23 mouse cellular contexts compared by ENCODE assay signal in the genomic region with DNA sequence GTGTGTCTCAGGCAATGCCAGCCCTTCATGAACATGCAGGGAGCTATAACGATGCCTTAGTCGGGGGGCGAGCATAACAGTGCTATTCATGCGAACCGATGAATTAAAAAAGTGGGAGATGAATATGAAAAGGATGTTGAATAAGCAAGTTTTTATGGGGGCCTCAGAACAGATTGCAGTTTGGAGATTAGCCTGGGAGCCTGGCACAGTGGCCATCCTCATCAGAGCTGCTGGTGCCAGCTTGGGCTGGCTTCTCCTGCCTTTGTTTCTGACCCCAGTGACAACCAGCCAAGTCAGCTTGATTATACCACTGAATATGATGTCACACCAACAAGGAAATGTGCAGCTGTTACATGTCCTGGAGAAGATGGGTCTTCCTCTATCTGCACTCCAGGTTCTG. TPM values are rescaled to one million over a fixed set of nuclear protein-coding genes. Genes with fewer than 3 reads are reported as not detected.
DNase-seq lines count a peak whose midpoint lies in the region; ATAC-seq lines count a peak whose summit lies in the region.
"Had no signal": no experiment of that assay in that cellular context is flagged by ENCODE, and none has a peak within 500 bp of the region (broad histone marks: within the 10 kb centered on the region; RNA-seq: fewer than 3 reads in every experiment).

No protein-coding gene starts in this region.

- 0 out of 2 replicates have a peak overlapping the region, but pooled peaks have one; percentile 51 for H3K27ac ChIP-seq in forebrain, embryonic 10.5 days
- no peak overlapping the region for H3K27ac ChIP-seq in forebrain, embryonic 11.5 days (ENCODE audit: low read depth, low read length)
- no peak overlapping the region for H3K27ac ChIP-seq in hindbrain, embryonic 15.5 days (replicated peaks)
- no peak overlapping the region for H3K27ac ChIP-seq in hindbrain, embryonic 14.5 days
- peak overlapping the region; percentile 42; the same call in 1 of the 2 replicates for H3K27ac ChIP-seq in neural tube, embryonic 13.5 days (replicated peaks)
- peak overlapping the region; percentile 7; the same call in 1 of the 2 replicates for H3K27ac ChIP-seq in stomach, embryonic 16.5 days (ENCODE audit: low read length)
- H3K27ac ChIP-seq: embryonic facial prominence, embryonic 12.5 days; forebrain, embryonic 13.5 days; heart, embryonic 15.5 days; layer of hippocampus, adult 2 months; limb, embryonic 12.5 days; midbrain, embryonic 10.5 days had no signal

- H3K9ac ChIP-seq in forebrain, embryonic 11.5 days (ENCODE audit: low read length): no peak overlapping the region
- no peak overlapping the region for H3K9ac ChIP-seq in hindbrain, embryonic 15.5 days
- H3K9ac ChIP-seq in hindbrain, embryonic 14.5 days: no peak overlapping the region
- no peak overlapping the region for H3K9ac ChIP-seq in neural tube, embryonic 13.5 days
- H3K9ac ChIP-seq in stomach, embryonic 16.5 days (ENCODE audit: low read length): no peak overlapping the region
- H3K9ac ChIP-seq: embryonic facial prominence, embryonic 12.5 days; forebrain, embryonic 13.5 days; heart, embryonic 15.5 days; limb, embryonic 12.5 days had no signal

- H3K27me3 ChIP-seq in forebrain, embryonic 10.5 days (ENCODE audit: poor library complexity, severe bottlenecking): no peaks in the 10 kb centered on the region
- H3K27me3 ChIP-seq in forebrain, embryonic 11.5 days (ENCODE audit: control insufficient read depth, insufficient read depth, low read length): no peaks in the 10 kb centered on the region
- no peaks in the 10 kb centered on the region for H3K27me3 ChIP-seq in hindbrain, embryonic 15.5 days
- H3K27me3 ChIP-seq in hindbrain, embryonic 14.5 days (ENCODE audit: control insufficient read depth, insufficient read depth, low read length): no peaks in the 10 kb centered on the region
- no peaks in the 10 kb centered on the region for H3K27me3 ChIP-seq in neural tube, embryonic 13.5 days
- no peaks in the 10 kb centered on the region for H3K27me3 ChIP-seq in stomach, embryonic 16.5 days (ENCODE audit: control insufficient read depth, insufficient read depth, low read length)
- H3K27me3 ChIP-seq: embryonic facial prominence, embryonic 12.5 days; forebrain, embryonic 13.5 days; heart, embryonic 15.5 days; limb, embryonic 12.5 days had no signal

- ATAC-seq in forebrain, embryonic 11.5 days (replicated peaks; ENCODE audit: low FRiP score): no peak
- peak; percentile 61; the same call in 1 of the 2 replicates for ATAC-seq in hindbrain, embryonic 15.5 days (ENCODE audit: low FRiP score, low read depth)
- ATAC-seq in hindbrain, embryonic 14.5 days (ENCODE audit: low FRiP score): no peak
- ATAC-seq in neural tube, embryonic 13.5 days (ENCODE audit: low read depth): no peak
- ATAC-seq in stomach, embryonic 16.5 days (ENCODE audit: insufficient read depth, low FRiP score): no peak
- ATAC-seq: CD4-positive, CD25-positive, alpha-beta regulatory T cell, adult 4 months; forebrain, embryonic 13.5 days; intestine, postnatal 0 days had no signal

- no peaks in the 10 kb centered on the region for H3K9me3 ChIP-seq in forebrain, embryonic 10.5 days
- H3K9me3 ChIP-seq in forebrain, embryonic 11.5 days (ENCODE audit: control insufficient read depth, low read length): no peaks in the 10 kb centered on the region
- no peaks in the 10 kb centered on the region for H3K9me3 ChIP-seq in hindbrain, embryonic 15.5 days
- H3K9me3 ChIP-seq in hindbrain, embryonic 14.5 days (ENCODE audit: control insufficient read depth, low read length): no peaks in the 10 kb centered on the region
- no peaks in the 10 kb centered on the region for H3K9me3 ChIP-seq in neural tube, embryonic 13.5 days
- no peaks in the 10 kb centered on the region for H3K9me3 ChIP-seq in stomach, embryonic 16.5 days (replicated peaks; ENCODE audit: control insufficient read depth, low read length)
- H3K9me3 ChIP-seq: embryonic facial prominence, embryonic 12.5 days; forebrain, embryonic 13.5 days; heart, embryonic 15.5 days; limb, embryonic 12.5 days; midbrain, embryonic 10.5 days had no signal

- no peak overlapping the region for H3K4me2 ChIP-seq in forebrain, embryonic 11.5 days (ENCODE audit: low read depth, low read length, severe bottlenecking)
- H3K4me2 ChIP-seq in hindbrain, embryonic 15.5 days: no peak overlapping the region
- no peak overlapping the region for H3K4me2 ChIP-seq in hindbrain, embryonic 14.5 days (replicated peaks)
- no peak overlapping the region for H3K4me2 ChIP-seq in neural tube, embryonic 13.5 days
- H3K4me2 ChIP-seq in stomach, embryonic 16.5 days (ENCODE audit: low read depth, low read length): no peak overlapping the region
- H3K4me2 ChIP-seq: embryonic facial prominence, embryonic 12.5 days; forebrain, embryonic 13.5 days; heart, embryonic 15.5 days; limb, embryonic 12.5 days; liver, embryonic 11.5 days had no signal

- 87% methylated on average over 5 of the region's 5 CpGs for WGBS in forebrain, embryonic 10.5 days
- 77% methylated on average over 5 of the region's 5 CpGs for WGBS in forebrain, embryonic 11.5 days
- WGBS in hindbrain, embryonic 15.5 days: 66% methylated on average over 5 of the region's 5 CpGs
- WGBS in hindbrain, embryonic 14.5 days: 69% methylated on average over 5 of the region's 5 CpGs
- 76% methylated on average over 5 of the region's 5 CpGs for WGBS in neural tube, embryonic 13.5 days
- WGBS in stomach, embryonic 16.5 days: 89% methylated on average over 5 of the region's 5 CpGs

- DNase-seq in forebrain, embryonic 10.5 days (ENCODE audit: extremely low spot score, low spot score): no peak
- no peak for DNase-seq in forebrain, embryonic 11.5 days (ENCODE audit: low spot score)
- no peak for DNase-seq in hindbrain, embryonic 14.5 days (ENCODE audit: low spot score)
- no peak for DNase-seq in neural tube, embryonic 10.5 days (ENCODE audit: extremely low spot score, low spot score)
- DNase-seq: adrenal gland, postnatal 14 days; cerebellum, adult 9-11 months; gastrocnemius, postnatal 14 days; heart, adult 11 months; heart, postnatal 36 days; lung, adult 18-20 months; lung, postnatal 10 days had no signal

- peaks cover 48% of the 10 kb centered on the region for H3K4me1 ChIP-seq in forebrain, embryonic 10.5 days
- H3K4me1 ChIP-seq in forebrain, embryonic 11.5 days (replicated peaks; ENCODE audit: control insufficient read depth, insufficient read depth, low read length): no peaks in the 10 kb centered on the region
- H3K4me1 ChIP-seq in hindbrain, embryonic 15.5 days (replicated peaks): no peaks in the 10 kb centered on the region; the same call in 1 of the 2 replicates
- H3K4me1 ChIP-seq in hindbrain, embryonic 14.5 days (replicated peaks; ENCODE audit: control insufficient read depth, insufficient read depth, low read length): 0 out of 2 replicates have a peak, but pooled peaks cover 9% of the 10 kb centered on the region
- peaks cover 7% of the 10 kb centered on the region; the same call in 1 of the 2 replicates for H3K4me1 ChIP-seq in neural tube, embryonic 13.5 days (replicated peaks)
- peaks cover 17% of the 10 kb centered on the region for H3K4me1 ChIP-seq in stomach, embryonic 16.5 days (ENCODE audit: control insufficient read depth, insufficient read depth, low read length)

- H3K4me3 ChIP-seq in forebrain, embryonic 10.5 days: no peak overlapping the region
- H3K4me3 ChIP-seq in forebrain, embryonic 11.5 days (ENCODE audit: low read depth, low read length): no peak overlapping the region
- no peak overlapping the region for H3K4me3 ChIP-seq in hindbrain, embryonic 15.5 days
- H3K4me3 ChIP-seq in hindbrain, embryonic 14.5 days (replicated peaks; ENCODE audit: low read length): no peak overlapping the region
- H3K4me3 ChIP-seq in neural tube, embryonic 13.5 days: no peak overlapping the region
- no peak overlapping the region for H3K4me3 ChIP-seq in stomach, embryonic 16.5 days (replicated peaks; ENCODE audit: low read length)
- H3K4me3 ChIP-seq: embryonic facial prominence, embryonic 12.5 days; forebrain, embryonic 13.5 days; heart, embryonic 15.5 days; layer of hippocampus, adult 2 months; limb, embryonic 12.5 days; midbrain, embryonic 10.5 days had no signal

- H3K36me3 ChIP-seq in forebrain, embryonic 10.5 days (replicated peaks): no peaks in the 10 kb centered on the region
- no peaks in the 10 kb centered on the region for H3K36me3 ChIP-seq in forebrain, embryonic 11.5 days (ENCODE audit: control insufficient read depth, insufficient read depth, low read length)
- no peaks in the 10 kb centered on the region for H3K36me3 ChIP-seq in hindbrain, embryonic 15.5 days
- no peaks in the 10 kb centered on the region for H3K36me3 ChIP-seq in hindbrain, embryonic 14.5 days (replicated peaks; ENCODE audit: control insufficient read depth, insufficient read depth)
- H3K36me3 ChIP-seq in neural tube, embryonic 13.5 days: no peaks in the 10 kb centered on the region
- H3K36me3 ChIP-seq in stomach, embryonic 16.5 days (ENCODE audit: control insufficient read depth, insufficient read depth, low read length): no peaks in the 10 kb centered on the region
- H3K36me3 ChIP-seq: embryonic facial prominence, embryonic 12.5 days; heart, embryonic 15.5 days; limb, embryonic 12.5 days; midbrain, embryonic 10.5 days had no signal

RNA-seq across cellular contexts. Expression of gene Col4a1, which starts 23.7 kb away (rescaled TPM):
- polyA plus RNA-seq in forebrain, embryonic 10.5 days (2016; fragmentation: Nextera tagmentation; extraction: Ambion mirVana): 123 and 129 TPM in 2 replicates
- 118 and 130 TPM in 2 replicates for polyA plus RNA-seq in forebrain, embryonic 11.5 days (2014; fragmentation: Nextera tagmentation; extraction: Ambion mirVana)
- 91.8 and 92.1 TPM in 2 replicates for polyA plus RNA-seq in hindbrain, embryonic 15.5 days (2015; fragmentation: Nextera tagmentation; extraction: Ambion mirVana)
- polyA plus RNA-seq in hindbrain, embryonic 14.5 days (2014; fragmentation: Nextera tagmentation; extraction: Ambion mirVana): 121 and 135 TPM in 2 replicates
- 101 and 108 TPM in 2 replicates for polyA plus RNA-seq in neural tube, embryonic 13.5 days (2015; fragmentation: Nextera tagmentation; extraction: Ambion mirVana)
- 207 and 211 TPM in 2 replicates for polyA plus RNA-seq in stomach, embryonic 16.5 days (2015; fragmentation: Nextera tagmentation; extraction: Ambion mirVana)

RNA-seq across cellular contexts. Expression of gene Col4a2, which starts 23.7 kb away (rescaled TPM):
- polyA plus RNA-seq in forebrain, embryonic 10.5 days (2016; fragmentation: Nextera tagmentation; extraction: Ambion mirVana): 47.1 and 49.4 TPM in 2 replicates
- 40.4 and 45.4 TPM in 2 replicates for polyA plus RNA-seq in forebrain, embryonic 11.5 days (2014; fragmentation: Nextera tagmentation; extraction: Ambion mirVana)
- polyA plus RNA-seq in hindbrain, embryonic 15.5 days (2015; fragmentation: Nextera tagmentation; extraction: Ambion mirVana): 43.0 and 43.6 TPM in 2 replicates
- 41.6 and 46.4 TPM in 2 replicates for polyA plus RNA-seq in hindbrain, embryonic 14.5 days (2014; fragmentation: Nextera tagmentation; extraction: Ambion mirVana)
- 47.5 and 52.5 TPM in 2 replicates for polyA plus RNA-seq in neural tube, embryonic 13.5 days (2015; fragmentation: Nextera tagmentation; extraction: Ambion mirVana)
- 57.3 and 65.2 TPM in 2 replicates for polyA plus RNA-seq in stomach, embryonic 16.5 days (2015; fragmentation: Nextera tagmentation; extraction: Ambion mirVana)
- polyA plus RNA-seq: CD4-positive, CD25-positive, alpha-beta regulatory T cell, adult 4 months had no signal

Comparison
In these comparisons a context has a peak if more than half of its experiments do, and no peak if none do; other contexts are left out.
1. H3K27ac ChIP-seq: peak in forebrain, embryonic 10.5 days (single experiment), neural tube, embryonic 13.5 days (single experiment) and stomach, embryonic 16.5 days (single experiment); none in forebrain, embryonic 11.5 days (single experiment), hindbrain, embryonic 15.5 days (single experiment) and hindbrain, embryonic 14.5 days (single experiment).